Mouse (Mus musculus): ENCODE measurements around the gene Ubox5. TPM values are rescaled to one million over a fixed set of nuclear protein-coding genes. Genes with fewer than 3 reads are reported as not detected.
"Not testable (repeated sequence)": the region's sequence is repeated elsewhere in the genome, so short reads cannot be mapped to it uniquely, and the experiment has no call there.

The Ubox5 gene
- 1 to 10 TPM; 5.9 TPM for total RNA-seq (2021)
- long read RNA-seq, experiment 1, partial matches to known transcripts: 3 of 20 reads
- long read RNA-seq, experiment 1, other reads (novel, unspliced or antisense): 14 of 20 reads
- long read RNA-seq, experiment 2, partial matches to known transcripts: 3 of 21 reads
- long read RNA-seq, experiment 2, other reads (novel, unspliced or antisense): 14 of 21 reads

DNA sequence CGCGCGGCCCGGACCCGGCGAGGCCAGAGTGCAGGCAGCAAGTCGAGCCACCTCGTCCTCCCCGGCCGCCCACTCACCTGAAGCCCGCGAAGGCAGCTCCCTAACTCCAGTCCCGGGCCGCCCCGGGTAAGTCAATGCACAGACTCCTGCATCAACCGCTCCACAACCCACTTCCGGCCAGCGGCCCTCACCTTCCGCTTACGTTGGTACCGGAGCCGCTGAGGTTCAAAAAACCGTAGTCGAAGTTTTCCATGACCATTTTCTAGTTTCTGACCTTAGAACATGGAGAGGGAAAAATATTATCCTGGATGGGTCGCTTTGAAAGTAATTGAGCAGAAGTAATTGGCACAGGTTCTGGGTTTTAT is at the start of gene Ubox5, which contains the start of gene Fastkd5:
TSS of gene Ubox5 (minus strand) at position 200 of the 365 bp plus-strand sequence.
TSS of gene Fastkd5 (minus strand) at position 189 of the 365 bp plus-strand sequence.
- peak; percentile 87 to 95 for DNase-seq (ENCODE audit: low spot score in 2 of 2)

DNA sequence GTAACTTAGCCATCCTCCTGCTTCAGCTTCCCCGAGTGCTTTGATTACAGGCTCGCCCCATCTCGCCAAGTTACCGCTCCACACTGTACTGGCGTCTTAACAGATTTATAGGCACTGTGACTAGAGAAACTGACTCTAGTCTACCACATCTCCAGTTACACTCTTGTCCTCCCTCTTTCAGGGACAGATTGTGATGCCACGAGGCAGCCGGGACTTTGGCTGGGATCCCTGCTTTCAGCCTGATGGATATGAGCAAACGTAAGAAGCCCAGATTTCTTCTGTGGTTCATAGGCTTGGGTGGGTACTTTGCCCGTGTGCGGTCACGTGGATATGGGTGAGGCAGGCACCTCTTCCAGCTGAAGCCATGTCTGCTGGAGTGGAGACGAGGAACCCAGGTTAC is 49.3 kb upstream of the Ubox5 start:
- no peak for DNase-seq (ENCODE audit: low spot score in 2 of 2)

DNA sequence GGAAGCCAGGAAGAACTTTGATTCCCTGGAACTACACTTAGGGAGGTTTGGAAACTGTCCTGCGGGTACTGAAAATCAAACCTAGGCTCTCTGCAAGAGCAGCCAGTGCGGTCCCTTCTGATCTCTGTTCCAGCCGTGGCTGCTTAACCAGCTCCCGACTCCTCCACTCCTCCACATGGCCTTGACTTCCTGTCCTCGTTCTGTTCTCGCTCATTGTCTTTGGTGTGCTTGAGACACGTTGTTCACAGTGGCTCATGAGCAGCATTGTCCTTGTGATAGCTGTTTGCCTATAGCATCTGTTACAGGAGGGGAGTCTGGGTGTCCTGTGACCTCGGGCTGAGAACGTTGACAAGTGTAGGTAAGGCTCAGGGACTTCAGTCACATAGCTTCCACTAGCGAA is 47.4 kb upstream of the Ubox5 start:
- DNase-seq (ENCODE audit: low spot score in 2 of 2): no peak

DNA sequence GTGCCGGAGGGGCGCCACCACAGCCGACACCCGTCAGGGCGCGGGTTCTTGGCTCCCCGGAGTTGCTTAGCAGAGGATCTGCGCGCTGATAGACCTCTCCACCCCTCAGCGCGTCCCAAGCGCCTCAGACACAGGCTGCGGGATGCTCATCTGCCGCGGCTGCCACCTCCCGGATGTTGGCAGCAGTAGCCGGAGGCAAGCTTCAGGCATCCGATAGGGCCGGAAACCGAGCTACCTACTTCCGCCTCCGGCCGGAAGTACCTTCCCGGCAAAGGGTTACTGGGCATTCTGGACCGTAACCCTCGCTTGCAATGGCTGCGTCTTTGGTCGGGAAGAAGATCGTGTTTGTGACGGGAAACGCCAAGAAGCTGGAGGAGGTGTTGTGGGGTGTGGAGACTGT is 37.7 kb upstream of the Ubox5 start, which contains the start of gene Itpa:
TSS of gene Itpa (plus strand) at position 52 of the 400 bp plus-strand sequence.
- DNase-seq (ENCODE audit: low spot score in 2 of 2): peak; percentile 72 to 85

DNA sequence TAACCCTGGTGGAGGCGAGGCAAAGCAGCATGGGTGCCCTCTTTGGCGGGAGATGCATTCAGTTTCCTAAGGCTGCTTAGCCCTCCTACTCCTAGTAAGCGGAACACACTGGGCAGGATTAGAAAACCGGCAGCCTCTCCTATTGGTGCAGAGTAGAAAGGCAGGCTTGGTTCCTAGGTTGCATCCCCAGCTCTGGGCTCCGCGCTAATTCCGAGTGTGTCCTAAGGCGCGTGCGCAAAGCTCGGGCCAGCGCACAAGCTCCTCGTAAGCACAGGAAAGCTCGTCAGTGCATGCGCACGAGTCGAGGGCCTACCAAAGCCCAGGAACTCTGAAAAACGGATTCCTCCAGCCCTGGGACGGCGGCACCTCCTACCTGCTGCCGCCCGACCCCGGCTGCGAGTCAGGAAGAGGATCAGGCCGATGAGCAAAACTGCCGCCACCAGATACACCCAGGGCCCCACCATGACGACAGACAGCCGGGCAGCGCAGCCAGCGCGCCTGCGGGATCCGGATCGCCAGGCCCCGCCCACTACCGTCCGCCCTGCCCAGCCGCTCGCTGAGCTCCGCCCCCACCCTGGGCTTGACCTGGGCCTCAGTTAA is 34.4 kb upstream of the Ubox5 start, which contains the start of gene Ddrgk1:
TSS of gene Ddrgk1 (minus strand) at position 558 of the 600 bp plus-strand sequence.
- peak; percentile 83 to 92 for DNase-seq (ENCODE audit: low spot score in 2 of 2)

DNA sequence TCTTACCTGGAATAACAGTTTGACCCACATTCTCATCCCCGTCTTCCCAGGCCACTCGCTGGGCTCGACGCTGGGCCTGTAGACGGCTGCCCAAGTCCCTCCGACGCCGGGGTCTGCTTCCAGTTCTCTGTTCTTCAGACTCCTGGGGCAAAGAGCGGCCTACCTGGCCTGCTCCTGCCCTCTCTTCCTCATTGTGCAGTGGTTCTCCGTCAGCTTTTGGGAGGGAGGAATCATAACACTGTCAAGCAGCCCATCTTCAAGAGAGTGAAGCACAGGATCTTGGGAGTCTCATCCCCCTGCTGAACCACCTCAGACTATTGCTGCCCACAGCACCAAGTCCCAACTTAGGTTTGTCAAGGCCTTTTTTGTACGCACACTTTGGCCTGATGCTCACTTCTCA is 33.5 kb upstream of the Ubox5 start:
- DNase-seq (ENCODE audit: low spot score in 2 of 2): no peak

DNA sequence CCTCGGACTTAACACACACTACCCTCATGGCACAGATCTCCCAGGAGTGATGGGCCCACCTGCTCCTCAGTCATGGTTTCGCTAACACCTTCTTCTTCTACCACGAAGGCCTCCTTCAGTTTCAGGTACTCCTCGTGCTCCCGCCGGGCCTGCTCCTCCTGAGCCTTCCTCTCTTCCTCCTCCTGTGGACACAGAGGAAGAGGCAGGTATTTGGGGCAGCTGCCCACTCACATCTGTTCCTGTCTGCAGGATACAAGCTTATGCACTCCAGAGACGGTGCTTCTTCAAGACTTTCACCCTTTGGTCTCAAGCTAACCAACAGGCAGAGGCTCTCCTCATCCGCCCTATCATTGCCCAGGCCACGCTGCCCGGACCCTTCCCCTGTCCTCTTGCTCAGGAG is 28.7 kb upstream of the Ubox5 start:
- no peak for DNase-seq (ENCODE audit: low spot score in 2 of 2)

DNA sequence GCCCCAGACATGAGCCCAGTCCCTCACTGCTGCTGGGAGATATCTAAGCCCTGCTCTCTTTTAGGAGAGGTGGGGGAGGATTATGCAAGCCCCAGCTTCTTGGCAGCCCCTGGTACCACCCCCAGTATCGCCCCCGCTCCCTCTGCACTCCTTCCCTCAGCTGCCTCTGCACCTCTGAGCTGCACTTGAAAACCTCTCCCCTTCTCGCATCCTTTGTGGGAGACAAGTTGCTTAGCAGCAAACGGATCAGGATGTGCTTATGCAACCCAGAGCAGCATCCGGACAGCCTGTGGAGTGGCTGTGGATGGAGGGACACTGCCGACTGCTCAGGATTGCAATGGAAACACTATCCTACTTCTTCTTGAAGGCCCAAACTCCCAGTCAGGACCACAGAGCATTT is 27.7 kb upstream of the Ubox5 start:
- DNase-seq (ENCODE audit: low spot score in 2 of 2): no peak

DNA sequence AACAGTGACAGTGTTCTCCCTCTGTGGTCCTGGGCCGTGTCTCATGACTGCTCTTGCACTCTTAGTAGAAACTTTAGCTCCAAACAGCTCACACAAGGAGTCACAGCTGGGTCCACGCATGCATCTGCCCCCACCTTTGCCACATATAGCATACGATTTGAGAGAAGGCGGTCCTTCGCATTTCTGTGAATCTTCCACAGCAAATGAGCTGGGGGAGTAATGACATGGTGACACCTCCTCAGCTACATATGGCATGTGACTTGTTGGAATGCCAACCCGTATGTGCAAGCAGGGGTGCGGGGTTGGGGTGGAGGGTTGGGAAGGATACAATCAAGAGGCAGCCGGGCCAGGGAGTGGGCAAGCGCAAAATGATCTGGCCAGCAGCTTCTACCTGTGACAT is 26.7 kb upstream of the Ubox5 start:
- DNase-seq (ENCODE audit: low spot score in 2 of 2): no peak

DNA sequence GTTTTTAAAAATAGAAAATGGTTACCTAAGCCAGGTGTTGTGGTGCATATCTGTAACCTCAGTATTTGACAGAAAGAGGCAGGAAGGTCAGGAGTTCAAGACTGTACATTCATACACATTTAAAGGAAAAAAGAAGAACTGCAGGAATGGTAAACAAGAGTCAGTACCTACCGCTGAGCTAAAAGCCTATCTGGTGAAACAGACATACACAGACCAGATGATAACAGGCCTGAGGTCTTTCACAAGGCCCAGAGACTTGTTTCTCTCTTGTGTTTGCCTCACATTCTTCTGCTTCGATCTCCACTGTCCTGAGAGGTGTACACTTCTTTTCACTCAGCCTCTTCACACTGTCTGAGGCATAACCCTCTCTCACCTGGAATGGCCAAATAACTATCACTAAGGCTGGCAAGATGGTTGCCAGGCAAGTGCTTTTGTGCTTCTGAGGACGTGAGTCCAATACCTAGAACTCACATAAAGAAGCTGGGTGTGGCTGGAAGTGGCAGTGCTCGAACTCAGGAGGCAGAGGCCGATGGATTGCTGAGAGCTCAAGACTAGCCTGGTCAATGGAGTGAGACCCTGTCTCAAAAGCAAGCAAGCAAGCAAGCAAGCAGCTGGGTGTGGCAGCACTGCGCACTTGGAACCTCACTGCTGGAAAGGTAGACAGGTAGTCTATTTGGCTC is 26.0 kb upstream of the Ubox5 start:
- DNase-seq (ENCODE audit: low spot score in 2 of 2): no peak

DNA sequence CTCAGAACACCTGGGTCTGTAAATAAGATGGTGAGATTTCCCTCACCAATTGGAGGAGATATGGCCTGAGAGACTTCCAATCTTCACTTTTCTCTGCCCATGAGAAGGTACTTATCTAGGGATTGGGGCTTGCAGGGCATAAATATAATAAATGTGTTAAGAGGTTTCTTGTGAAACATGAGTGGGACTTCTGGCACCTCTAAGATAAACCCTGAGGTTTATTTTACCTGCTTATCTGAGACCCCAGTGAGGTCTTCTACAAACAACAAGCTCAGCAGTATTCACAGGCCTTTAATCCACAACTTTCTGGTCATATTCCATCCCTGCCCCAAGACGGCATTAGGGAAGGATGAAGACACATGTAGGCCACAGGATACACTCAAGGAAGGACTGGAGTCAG is 23.9 kb upstream of the Ubox5 start:
- no peak for DNase-seq (ENCODE audit: low spot score in 2 of 2)

DNA sequence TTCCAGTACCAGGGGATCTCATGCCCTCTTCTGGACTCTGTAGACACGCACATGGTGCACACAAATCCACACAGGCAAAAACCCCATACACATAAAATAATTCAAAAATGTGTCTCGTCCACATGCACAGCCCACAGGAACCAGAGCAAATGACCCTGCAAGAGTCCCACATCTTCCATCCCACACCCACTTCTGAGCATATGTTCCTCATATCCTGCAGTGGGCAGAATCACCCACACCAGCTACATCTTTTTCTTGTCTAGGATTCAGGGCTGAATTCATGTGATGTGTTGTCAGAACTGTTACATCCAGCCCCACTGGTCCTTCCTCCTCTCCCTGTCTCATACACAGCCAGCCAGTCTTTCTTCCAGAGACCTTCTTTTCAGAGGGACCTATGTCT is 23.5 kb upstream of the Ubox5 start:
- no peak for DNase-seq (ENCODE audit: low spot score in 2 of 2)

DNA sequence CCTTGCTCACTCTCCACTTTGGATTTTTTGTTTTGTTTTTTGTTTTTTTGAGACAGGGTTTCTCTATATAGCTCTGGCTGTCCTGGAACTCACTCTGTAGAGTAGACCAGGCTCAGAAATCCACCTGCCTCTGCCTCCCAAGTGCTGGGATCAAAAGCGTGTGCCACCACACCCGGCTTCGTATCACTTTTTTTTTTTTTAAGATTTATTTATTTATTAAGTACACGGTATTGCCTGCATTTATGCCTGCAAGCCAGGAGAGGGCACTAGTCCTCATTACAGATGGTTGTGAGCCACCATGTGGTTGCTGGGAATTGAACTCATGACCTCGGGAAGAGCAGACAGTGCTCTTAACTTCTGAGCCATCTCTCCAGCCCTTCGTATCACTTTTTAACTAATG is 19.2 kb upstream of the Ubox5 start:
- DNase-seq (ENCODE audit: low spot score in 2 of 2): not testable (repeated sequence)

DNA sequence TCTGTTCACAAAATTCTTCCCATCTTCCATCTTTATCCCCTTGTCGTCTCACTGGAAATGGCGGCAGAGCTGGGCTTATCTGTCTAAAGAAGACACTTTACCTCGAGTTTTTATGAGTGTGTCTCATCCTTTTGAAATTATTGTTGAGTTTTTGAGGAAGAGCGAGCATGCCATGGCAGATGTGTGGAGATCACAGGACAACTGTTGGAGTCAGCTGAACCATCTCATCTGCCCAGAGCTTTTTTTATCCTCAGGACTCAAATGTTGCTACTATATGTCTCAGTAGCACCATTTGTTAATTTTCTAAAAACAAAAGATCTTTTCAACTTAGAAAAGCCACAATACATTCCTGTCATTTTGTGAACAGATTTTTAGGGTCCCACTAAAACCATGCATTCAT is 15.4 kb upstream of the Ubox5 start:
- no peak for DNase-seq (ENCODE audit: low spot score in 2 of 2)

DNA sequence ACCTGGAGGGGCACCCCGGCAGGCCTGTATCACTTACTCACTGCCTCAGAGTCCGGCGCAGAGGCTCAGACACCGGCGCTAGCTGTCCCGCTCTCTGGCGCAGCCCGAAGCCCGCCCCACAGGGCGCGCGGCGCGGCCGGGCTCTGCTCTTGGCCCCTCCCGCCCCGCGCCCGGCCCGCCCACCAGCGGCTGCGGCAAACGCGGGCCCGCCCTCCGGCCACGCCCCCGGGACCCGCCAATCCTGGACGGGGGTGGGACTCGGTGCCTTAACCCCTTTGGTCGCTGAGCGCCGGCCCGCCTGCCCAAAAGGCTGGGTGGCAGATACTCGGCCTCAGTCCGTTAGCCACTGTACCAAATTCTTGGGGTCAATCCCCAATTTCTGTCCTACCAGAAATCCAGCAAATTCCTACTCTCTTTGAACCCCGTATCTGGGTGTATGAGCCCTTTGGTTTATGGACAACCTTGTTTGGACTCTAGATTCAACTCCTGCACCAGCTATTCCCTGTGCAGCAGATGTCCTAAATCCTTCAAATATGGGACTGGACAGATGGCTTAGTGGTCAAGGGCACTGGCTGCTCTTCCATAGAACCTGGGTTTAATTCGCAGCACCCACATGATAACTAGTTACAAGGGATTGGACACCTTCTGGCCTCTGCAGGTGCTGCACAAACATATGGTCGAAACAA is 13.0 kb upstream of the Ubox5 start, which contains the start of gene Lzts3:
TSS of gene Lzts3 (minus strand) at position 120 of the 686 bp plus-strand sequence.
- DNase-seq (ENCODE audit: low spot score in 2 of 2): peak; percentile 95 to 97

DNA sequence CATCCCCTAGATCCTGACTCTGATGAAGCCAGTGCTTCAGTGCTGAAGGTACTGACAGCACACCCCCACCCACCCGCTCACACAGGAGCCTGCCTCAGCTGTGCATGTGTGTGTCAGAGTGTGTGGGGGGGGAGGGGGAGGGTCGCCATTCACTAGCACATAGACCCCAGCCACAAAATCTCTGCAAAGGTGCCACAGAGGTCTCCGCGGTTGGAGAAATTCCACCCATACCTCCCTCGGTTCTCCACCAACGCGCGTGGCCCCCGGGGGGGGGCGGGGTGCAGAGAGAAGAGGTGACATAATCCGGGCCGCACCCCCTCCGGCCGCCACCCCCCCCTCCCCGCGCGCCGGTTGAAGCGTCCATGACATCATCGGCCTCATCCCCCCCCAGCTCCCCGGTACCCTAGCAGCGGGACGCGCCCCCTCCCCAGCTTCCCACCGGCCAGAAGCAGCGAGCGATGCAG is 12.4 kb upstream of the Ubox5 start:
- DNase-seq (ENCODE audit: low spot score in 2 of 2): no peak

DNA sequence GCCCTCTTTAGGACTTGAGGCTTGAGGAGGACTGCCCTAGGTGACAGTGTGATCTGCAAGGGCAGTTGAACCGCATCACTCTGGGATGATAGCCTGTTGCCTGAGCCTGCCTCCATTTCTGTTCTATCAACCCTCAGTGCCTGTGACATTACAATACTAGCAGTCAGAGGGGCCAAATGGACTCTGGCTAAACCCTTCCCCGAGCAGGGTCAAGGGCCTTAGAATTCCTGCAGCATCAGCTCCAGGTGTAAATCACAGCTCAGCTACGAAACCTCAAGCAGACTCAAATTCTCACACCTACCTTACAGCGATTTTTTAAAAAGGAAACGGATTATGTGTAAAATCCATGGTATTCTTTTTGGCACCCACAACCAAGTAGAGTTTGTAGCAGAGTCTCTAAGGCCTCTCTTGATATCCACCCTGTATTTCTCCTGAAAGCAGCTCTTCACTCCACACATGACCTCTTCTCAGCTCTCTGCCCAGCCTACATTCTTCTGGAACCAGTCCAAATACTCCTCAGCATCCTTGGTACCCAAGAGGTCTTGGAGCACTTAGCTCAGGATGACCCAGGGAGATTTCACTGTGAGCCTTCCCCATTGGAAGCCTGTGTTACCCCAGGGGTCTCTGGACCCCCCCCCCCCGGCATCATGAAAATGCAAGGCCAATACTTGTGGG is 11.7 kb upstream of the Ubox5 start:
- no peak for DNase-seq (ENCODE audit: low spot score in 2 of 2)

DNA sequence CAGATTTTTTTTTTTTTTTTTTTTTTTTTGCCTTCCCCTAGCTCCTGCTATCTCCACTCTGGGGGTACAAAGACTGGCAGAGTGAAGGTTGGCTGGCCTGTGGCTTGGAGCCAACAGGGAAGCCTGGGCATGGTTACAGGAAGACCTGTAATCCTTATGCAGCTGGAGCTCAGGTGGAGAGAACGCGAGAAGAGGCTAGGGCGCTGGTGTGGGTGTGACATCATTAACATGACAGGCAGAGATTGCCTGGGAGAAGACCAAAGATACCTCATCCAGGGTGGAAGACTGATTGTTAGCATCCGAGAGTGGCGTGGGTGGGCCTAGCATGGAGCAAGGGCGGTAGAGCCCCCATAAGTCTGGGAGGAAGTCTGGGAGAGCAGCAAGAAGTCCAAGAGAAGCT is 9.4 kb upstream of the Ubox5 start:
- no peak for DNase-seq (ENCODE audit: low spot score in 2 of 2)

DNA sequence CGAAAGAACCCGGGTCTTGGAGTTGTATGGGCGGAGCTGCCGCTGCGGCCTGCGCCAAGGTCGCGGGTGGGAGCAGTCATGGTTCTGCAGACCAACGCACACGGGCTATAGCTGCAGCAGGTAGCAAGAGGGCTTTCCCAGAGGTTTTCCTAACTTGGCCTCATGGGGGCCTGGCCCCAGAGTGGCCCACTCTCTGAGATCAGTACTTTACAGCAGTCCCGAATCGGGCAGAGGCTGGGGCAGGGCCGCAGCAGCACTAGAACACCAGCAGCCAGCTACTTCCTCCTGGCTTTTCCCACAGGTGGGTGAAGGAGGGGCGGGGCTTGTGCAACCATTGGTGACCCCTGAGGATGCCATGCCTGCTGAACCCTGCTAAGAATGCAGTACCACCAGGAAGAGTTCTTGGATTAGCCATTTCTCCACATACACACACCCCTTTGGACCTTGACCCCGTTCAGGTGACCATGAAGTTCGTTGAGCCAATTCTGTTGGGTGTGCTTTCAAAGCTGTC is 8.3 kb upstream of the Ubox5 start:
- DNase-seq (ENCODE audit: low spot score in 2 of 2): no peak

DNA sequence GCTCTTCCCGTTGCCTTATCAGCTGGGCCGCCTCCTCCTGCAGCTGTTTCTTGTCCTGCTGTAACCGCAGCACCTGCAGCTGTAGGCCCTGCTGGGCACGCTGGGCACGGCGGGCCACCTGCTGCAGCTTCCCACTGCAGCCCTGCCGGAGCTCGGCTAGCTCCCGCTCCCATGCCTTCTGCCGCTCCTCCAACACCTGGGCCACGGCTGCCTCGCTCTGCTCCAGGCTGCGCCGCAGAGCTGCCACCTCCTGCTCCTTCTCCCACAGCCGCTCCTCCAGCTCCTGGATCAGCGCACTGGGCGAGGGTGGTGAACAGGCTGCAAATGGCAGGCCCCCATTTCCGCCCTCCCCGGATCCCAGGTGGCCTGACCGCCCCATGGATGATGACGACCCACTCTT is 6.0 kb upstream of the Ubox5 start:
- no peak for DNase-seq (ENCODE audit: low spot score in 2 of 2)
